Mouse (Mus musculus) stomach, adult 2 months (tissue): ENCODE data around the gene Dll4. TPM values are rescaled to one million over a fixed set of nuclear protein-coding genes. Genes with fewer than 3 reads are reported as not detected.

Experiments
- polyA plus RNA-seq: library from polyadenylated mRNA; depleted of rRNA; stranded (reverse); fragments of >200 nt; gene quantifications from 2 replicates; pipeline ENCODE4 v1.2.3, GENCODE M21; 2012; rRNA removed

The Dll4 gene
- polyA plus RNA-seq, result 2.8 and 3.1 TPM in 2 replicates

DNA sequence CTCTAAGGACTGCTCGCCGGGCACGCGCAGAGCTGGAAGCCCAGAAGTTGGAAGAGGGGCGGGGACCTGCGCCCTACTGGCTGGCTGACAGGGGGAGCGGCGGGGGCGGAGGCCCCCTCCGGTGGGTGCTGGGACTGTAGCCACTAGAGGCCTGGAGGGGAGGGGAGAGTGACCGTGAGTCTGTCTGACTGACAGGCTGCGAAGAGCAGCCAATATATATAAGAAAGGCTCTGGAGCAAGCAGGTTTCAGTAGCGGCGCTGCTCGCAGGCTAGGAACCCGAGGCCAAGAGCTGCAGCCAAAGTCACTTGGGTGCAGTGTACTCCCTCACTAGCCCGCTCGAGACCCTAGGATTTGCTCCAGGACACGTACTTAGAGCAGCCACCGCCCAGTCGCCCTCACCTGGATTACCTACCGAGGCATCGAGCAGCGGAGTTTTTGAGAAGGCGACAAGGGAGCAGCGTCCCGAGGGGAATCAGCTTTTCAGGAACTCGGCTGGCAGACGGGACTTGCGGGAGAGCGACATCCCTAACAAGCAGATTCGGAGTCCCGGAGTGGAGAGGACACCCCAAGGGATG, at the start of gene Dll4:
Gene Dll4, plus strand, starts transcription at position 217 of the 576 bp plus-strand sequence.

DNA sequence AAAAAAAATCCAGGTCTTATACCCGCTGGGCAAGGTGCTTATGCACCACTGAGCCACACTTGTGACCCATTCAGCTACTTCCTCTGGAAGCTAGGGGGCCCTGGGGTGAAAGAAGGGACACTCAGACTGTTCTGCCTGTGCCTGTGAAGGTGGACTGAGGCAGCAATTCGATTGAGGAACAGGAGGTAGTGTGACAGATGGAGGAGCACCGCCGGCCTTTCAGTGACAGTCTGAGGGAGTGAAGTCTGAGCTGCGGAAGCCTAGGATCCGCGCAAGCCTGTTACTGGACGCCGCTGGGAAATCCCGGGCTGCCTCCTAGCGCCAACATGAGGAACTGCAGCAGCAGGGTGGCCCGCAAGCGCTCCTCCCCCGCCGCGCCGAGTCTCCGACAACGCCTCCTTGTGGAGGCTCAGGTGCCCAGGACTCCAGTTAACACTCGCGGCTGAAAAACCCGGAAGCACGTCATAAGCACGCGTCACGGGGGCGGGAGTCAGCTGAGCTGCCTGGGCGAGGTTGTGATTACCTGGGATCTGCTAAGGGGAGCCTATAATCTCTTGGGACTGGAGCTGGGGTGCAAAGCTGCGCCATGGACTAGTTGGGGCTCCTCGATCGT, 37.2 kb upstream of the Dll4 start, which contains the start of gene Vps18:
Gene Vps18, plus strand, starts transcription at position 471 of the 613 bp plus-strand sequence.

DNA sequence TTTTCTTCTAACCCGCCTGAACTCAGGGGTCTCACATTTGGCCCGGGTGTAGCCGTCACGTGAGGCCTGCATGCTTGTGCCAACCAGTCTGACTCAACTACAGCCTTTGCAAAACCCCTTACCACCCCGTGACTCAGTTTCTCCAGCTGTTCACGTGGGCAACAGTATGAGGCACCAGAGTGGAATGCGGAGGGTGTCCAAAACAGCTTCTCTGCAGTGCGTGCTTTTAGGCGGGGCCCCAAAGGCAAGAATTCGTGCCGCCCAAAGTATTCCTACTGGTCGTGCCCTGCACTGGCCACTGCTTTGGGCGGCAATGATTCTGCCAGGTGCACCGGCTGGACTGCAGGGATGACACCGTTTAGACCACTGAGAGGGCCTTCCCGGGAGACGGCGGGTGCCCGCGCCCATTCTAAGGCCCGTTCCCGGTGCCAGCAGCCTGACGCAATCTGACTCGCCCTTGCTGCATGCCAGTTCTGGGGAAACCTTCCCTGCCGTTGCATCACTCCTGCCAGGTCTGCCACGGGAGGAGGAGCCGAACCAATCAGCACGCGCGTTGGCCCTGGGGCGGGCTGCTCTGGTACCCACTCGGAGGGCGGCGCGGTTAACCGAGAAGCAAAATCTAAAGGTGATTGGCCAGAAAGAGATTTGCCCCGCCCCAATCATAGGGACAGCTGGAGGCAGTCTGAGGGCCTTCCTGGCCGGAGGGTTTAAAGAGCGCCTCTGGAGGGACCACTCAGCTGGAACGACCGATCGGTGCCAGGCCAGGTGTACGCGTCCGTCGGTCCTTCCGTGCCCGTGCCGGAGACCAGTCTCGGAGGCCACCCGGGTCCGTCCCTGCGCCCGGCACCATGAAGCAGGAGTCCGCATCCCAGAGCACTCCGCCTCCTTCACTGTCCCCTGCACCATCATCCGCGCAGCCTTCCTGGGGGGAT, 25.2 kb downstream of the Dll4 start, which contains the start of gene Chac1:
Gene Chac1, plus strand, starts transcription at position 675 of the 932 bp plus-strand sequence.

Other genes starting within 250 kb of the Dll4 start
- gene Rad51, start 213.0 kb upstream of the Dll4 start, polyA plus RNA-seq, result 1.2 and 1.9 TPM in 2 replicates
- 7.6 and 10.5 TPM in 2 replicates for gene Rmdn3, start 168.8 kb upstream of the Dll4 start, polyA plus RNA-seq
- 0.13 and 0.42 TPM in 2 replicates for gene Gchfr, start 158.0 kb upstream of the Dll4 start, polyA plus RNA-seq
- gene Gm14137, start 151.3 kb upstream of the Dll4 start, polyA plus RNA-seq, result 0.47 and 1.6 TPM in 2 replicates
- 18.4 and 18.5 TPM in 2 replicates for gene Zfyve19, start 117.2 kb upstream of the Dll4 start, polyA plus RNA-seq
- 1.6 and 3.4 TPM in 2 replicates for gene Dnajc17, start 117.0 kb upstream of the Dll4 start, polyA plus RNA-seq
- gene Ppp1r14d, start 95.9 kb upstream of the Dll4 start, polyA plus RNA-seq, result 0.51 and 0.58 TPM in 2 replicates
- gene Spint1, start 88.4 kb upstream of the Dll4 start, polyA plus RNA-seq, result 28.1 and 42.0 TPM in 2 replicates
- gene Rhov, start 54.5 kb upstream of the Dll4 start, polyA plus RNA-seq, result 2.3 and 5.3 TPM in 2 replicates
- gene Vps18, start 37.0 kb upstream of the Dll4 start, polyA plus RNA-seq, result 8.7 and 10.1 TPM in 2 replicates
- gene Chac1, start 25.4 kb downstream of the Dll4 start, polyA plus RNA-seq, result 10.7 and 16.8 TPM in 2 replicates
- gene Ino80, start 151.9 kb downstream of the Dll4 start, polyA plus RNA-seq, result 2.0 and 2.6 TPM in 2 replicates
- gene Exd1, start 221.8 kb downstream of the Dll4 start, polyA plus RNA-seq, result 0.05 TPM in 1 of 2 replicates, not detected in the other
- 70.6 and 77.7 TPM in 2 replicates for gene Chp1, start 221.9 kb downstream of the Dll4 start, polyA plus RNA-seq